Mouse (Mus musculus): ENCODE data around the gene Pin4.

GRCm38 (mm10) chrX:102094381-102094904, 24.8 kb upstream of the Pin4 start:
- no peak for TF ChIP-seq E2F4 (IDR thresholded peaks at IDR 0.05; ENCODE audit: insufficient read depth)
- no peak for TF ChIP-seq POLR2AphosphoS2 (IDR thresholded peaks at IDR 0.05; ENCODE audit: insufficient read length, low read depth)
- no peak for TF ChIP-seq POLR2A (IDR thresholded peaks at IDR 0.05; ENCODE audit: insufficient read length, low read depth)
- TF ChIP-seq MAX (IDR thresholded peaks at IDR 0.05; ENCODE audit: low read depth): no peak
- TF ChIP-seq USF1 (IDR thresholded peaks at IDR 0.05; ENCODE audit: low read depth): no peak
- no peak for TF ChIP-seq CEBPB (IDR thresholded peaks at IDR 0.05; ENCODE audit: insufficient read depth, poor library complexity, severe bottlenecking)
- no peak for TF ChIP-seq TCF12 (IDR thresholded peaks at IDR 0.05; ENCODE audit: insufficient read depth, poor library complexity, severe bottlenecking)
